In the genomic region with DNA sequence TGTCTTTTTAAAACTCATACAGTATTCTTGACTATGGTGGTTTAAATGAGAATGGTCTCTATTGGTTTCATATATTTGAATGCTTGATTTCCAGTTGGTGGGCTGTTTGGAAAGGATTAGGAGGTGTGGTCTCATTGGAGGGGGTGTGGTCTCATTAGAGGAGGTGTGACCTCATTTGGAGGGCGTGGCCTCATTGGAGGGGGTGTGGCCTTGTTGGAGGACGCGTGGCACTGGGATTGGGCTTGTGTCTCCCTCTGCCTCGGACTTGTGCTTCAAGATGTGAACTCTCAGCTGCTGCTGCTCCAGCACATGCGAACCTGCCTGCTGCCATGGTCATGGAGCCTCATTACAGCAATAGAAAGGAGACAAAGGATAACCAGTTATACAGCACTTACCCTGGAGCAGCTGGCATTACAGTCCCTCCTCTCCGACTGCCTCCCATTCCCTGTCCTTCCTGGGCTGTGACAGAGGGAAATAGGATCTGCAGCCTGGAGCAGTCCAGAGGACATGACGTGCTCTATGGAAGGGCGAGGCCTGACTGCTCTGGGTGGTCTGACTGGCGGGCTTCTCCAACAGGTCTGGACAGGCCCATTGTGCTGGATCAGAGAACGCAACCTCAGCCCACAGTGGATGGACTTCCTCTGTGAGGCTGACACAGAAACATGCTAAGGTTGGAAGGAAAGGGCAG, we compare ENCODE assay signal across 13 mouse cellular contexts. TPM values are rescaled to one million over a fixed set of nuclear protein-coding genes. Genes with fewer than 3 reads are reported as not detected.
DNase-seq lines count a peak whose midpoint lies in the region; ATAC-seq and TF ChIP-seq lines count a peak whose summit lies in the region.
"Had no signal": no experiment of that assay in that cellular context is flagged by ENCODE, and none has a peak within 500 bp of the region (broad histone marks: within the 10 kb centered on the region; RNA-seq: fewer than 3 reads in every experiment).

No protein-coding gene starts in this region.

- H3K9ac ChIP-seq in embryonic facial prominence, embryonic 11.5 days (replicated peaks; ENCODE audit: low read length): no peak overlapping the region
- no peak overlapping the region for H3K9ac ChIP-seq in hindbrain, postnatal 0 days (replicated peaks; ENCODE audit: low read length)
- H3K9ac ChIP-seq in hindbrain, embryonic 13.5 days: no peak overlapping the region
- H3K9ac ChIP-seq in midbrain, embryonic 13.5 days (replicated peaks): no peak overlapping the region
- no peak overlapping the region for H3K9ac ChIP-seq in midbrain, embryonic 14.5 days (replicated peaks; ENCODE audit: low read length)
- H3K9ac ChIP-seq: kidney, embryonic 15.5 days had no signal

- H3K9me3 ChIP-seq in embryonic facial prominence, embryonic 11.5 days (replicated peaks; ENCODE audit: control insufficient read depth, low read length): no peaks in the 10 kb centered on the region
- H3K9me3 ChIP-seq in embryonic facial prominence, embryonic 10.5 days: no peaks in the 10 kb centered on the region
- H3K9me3 ChIP-seq in hindbrain, postnatal 0 days (ENCODE audit: low read length): no peaks in the 10 kb centered on the region
- H3K9me3 ChIP-seq in hindbrain, embryonic 13.5 days: no peaks in the 10 kb centered on the region
- H3K9me3 ChIP-seq in midbrain, embryonic 13.5 days: no peaks in the 10 kb centered on the region
- no peaks in the 10 kb centered on the region for H3K9me3 ChIP-seq in midbrain, embryonic 14.5 days (ENCODE audit: control insufficient read depth, low read length)
- H3K9me3 ChIP-seq: kidney, embryonic 15.5 days had no signal

- H3K4me2 ChIP-seq in embryonic facial prominence, embryonic 11.5 days (ENCODE audit: low read depth, low read length): no peak overlapping the region
- no peak overlapping the region for H3K4me2 ChIP-seq in hindbrain, postnatal 0 days (ENCODE audit: low read depth, low read length)
- H3K4me2 ChIP-seq in hindbrain, embryonic 13.5 days: no peak overlapping the region
- H3K4me2 ChIP-seq in midbrain, embryonic 13.5 days (replicated peaks): no peak overlapping the region
- H3K4me2 ChIP-seq in midbrain, embryonic 14.5 days (ENCODE audit: low read length): no peak overlapping the region
- H3K4me2 ChIP-seq: kidney, embryonic 15.5 days had no signal

- DNase-seq in embryonic facial prominence, embryonic 11.5 days (ENCODE audit: low spot score): peak; percentile 17
- DNase-seq in embryonic facial prominence, embryonic 10.5 days (ENCODE audit: low spot score): no peak
- no peak for DNase-seq in hindbrain, postnatal 0 days (ENCODE audit: low spot score)
- DNase-seq in midbrain, embryonic 14.5 days: no peak
- DNase-seq in left cerebral cortex, adult 2 months (ENCODE audit: extremely low spot score in 1 of 2, low spot score in 2 of 2): no peak
- DNase-seq: cerebellum, postnatal 10 days; right cerebral cortex, postnatal 14 days; thymus, postnatal 36 days had no signal

- no peak for TF ChIP-seq CTCF in hindbrain, postnatal 0 days (IDR thresholded peaks at IDR 0.05; ENCODE audit: low read depth)
- no peak for TF ChIP-seq CTCF in left cerebral cortex, adult 2 months (IDR thresholded peaks at IDR 0.05)

- H3K36me3 ChIP-seq in embryonic facial prominence, embryonic 11.5 days (replicated peaks; ENCODE audit: control insufficient read depth, insufficient read depth, low read depth, low read length): no peaks in the 10 kb centered on the region
- H3K36me3 ChIP-seq in embryonic facial prominence, embryonic 10.5 days (replicated peaks): peaks cover 49% of the 10 kb centered on the region
- H3K36me3 ChIP-seq in hindbrain, postnatal 0 days (ENCODE audit: insufficient read depth, low read length): 0 out of 2 replicates have a peak, but pooled peaks cover 5% of the 10 kb centered on the region
- peaks cover 57% of the 10 kb centered on the region for H3K36me3 ChIP-seq in hindbrain, embryonic 13.5 days
- H3K36me3 ChIP-seq in midbrain, embryonic 13.5 days: peaks cover 62% of the 10 kb centered on the region
- H3K36me3 ChIP-seq in midbrain, embryonic 14.5 days (ENCODE audit: control insufficient read depth, insufficient read depth, low read length): peaks cover 57% of the 10 kb centered on the region

- no peak overlapping the region for H3K27ac ChIP-seq in embryonic facial prominence, embryonic 11.5 days (replicated peaks; ENCODE audit: low read depth, low read length)
- no peak overlapping the region for H3K27ac ChIP-seq in embryonic facial prominence, embryonic 10.5 days (replicated peaks)
- H3K27ac ChIP-seq in hindbrain, postnatal 0 days: no peak overlapping the region
- no peak overlapping the region for H3K27ac ChIP-seq in hindbrain, embryonic 13.5 days
- no peak overlapping the region for H3K27ac ChIP-seq in midbrain, embryonic 13.5 days
- H3K27ac ChIP-seq in midbrain, embryonic 14.5 days (replicated peaks; ENCODE audit: low read depth, low read length): no peak overlapping the region
- H3K27ac ChIP-seq in left cerebral cortex, adult 2 months: no peak overlapping the region
- H3K27ac ChIP-seq: kidney, embryonic 15.5 days had no signal

- H3K4me3 ChIP-seq in embryonic facial prominence, embryonic 11.5 days (ENCODE audit: low read depth, low read length): no peak overlapping the region
- H3K4me3 ChIP-seq in embryonic facial prominence, embryonic 10.5 days: no peak overlapping the region
- H3K4me3 ChIP-seq in hindbrain, postnatal 0 days (ENCODE audit: low read length): no peak overlapping the region
- H3K4me3 ChIP-seq in hindbrain, embryonic 13.5 days: no peak overlapping the region
- no peak overlapping the region for H3K4me3 ChIP-seq in midbrain, embryonic 13.5 days (replicated peaks)
- H3K4me3 ChIP-seq in midbrain, embryonic 14.5 days (replicated peaks; ENCODE audit: low read depth, low read length): no peak overlapping the region
- no peak overlapping the region for H3K4me3 ChIP-seq in left cerebral cortex, adult 2 months
- H3K4me3 ChIP-seq: kidney, embryonic 15.5 days had no signal

- intact Hi-C loops in left cerebral cortex, adult 2 months (cut with DNase I): no loop called here

- peak; percentile 42; the same call in 1 of the 2 replicates for ATAC-seq in embryonic facial prominence, embryonic 11.5 days (replicated peaks; ENCODE audit: insufficient number of reproducible peaks, low FRiP score, low TSS enrichment, low read depth)
- ATAC-seq in hindbrain, postnatal 0 days: peak; percentile 73
- ATAC-seq in hindbrain, embryonic 13.5 days (ENCODE audit: low FRiP score): no peak
- ATAC-seq in midbrain, embryonic 13.5 days: peak; percentile 60; the same call in 1 of the 2 replicates
- ATAC-seq in midbrain, embryonic 14.5 days (ENCODE audit: low FRiP score, low TSS enrichment): no peak
- ATAC-seq in megakaryocyte progenitor cell, adult 5-6 weeks (replicated peaks; ENCODE audit: poor library complexity): 0 out of 2 replicates have a peak, but pooled peaks have one; percentile 43

- H3K4me1 ChIP-seq in embryonic facial prominence, embryonic 11.5 days (ENCODE audit: control insufficient read depth, insufficient read depth, low read length): no peaks in the 10 kb centered on the region
- H3K4me1 ChIP-seq in embryonic facial prominence, embryonic 10.5 days: no peaks in the 10 kb centered on the region
- no peaks in the 10 kb centered on the region for H3K4me1 ChIP-seq in hindbrain, postnatal 0 days (ENCODE audit: insufficient read depth, low read length)
- no peaks in the 10 kb centered on the region for H3K4me1 ChIP-seq in hindbrain, embryonic 13.5 days (replicated peaks)
- H3K4me1 ChIP-seq in midbrain, embryonic 13.5 days (replicated peaks): no peaks in the 10 kb centered on the region
- H3K4me1 ChIP-seq in midbrain, embryonic 14.5 days (ENCODE audit: control insufficient read depth, insufficient read depth, low read length): no peaks in the 10 kb centered on the region

- WGBS in embryonic facial prominence, embryonic 11.5 days: 62% methylated on average over 10 of the region's 10 CpGs
- 59% methylated on average over 10 of the region's 10 CpGs for WGBS in embryonic facial prominence, embryonic 10.5 days
- 69% methylated on average over 10 of the region's 10 CpGs for WGBS in hindbrain, postnatal 0 days
- 72% methylated on average over 10 of the region's 10 CpGs for WGBS in hindbrain, embryonic 13.5 days
- WGBS in midbrain, embryonic 13.5 days: 67% methylated on average over 10 of the region's 10 CpGs
- WGBS in midbrain, embryonic 14.5 days: 66% methylated on average over 10 of the region's 10 CpGs

- H3K27me3 ChIP-seq in embryonic facial prominence, embryonic 11.5 days (ENCODE audit: control insufficient read depth, insufficient read depth, low read length): no peaks in the 10 kb centered on the region
- H3K27me3 ChIP-seq in embryonic facial prominence, embryonic 10.5 days (replicated peaks; ENCODE audit: low read depth, poor library complexity, severe bottlenecking): no peaks in the 10 kb centered on the region
- H3K27me3 ChIP-seq in hindbrain, postnatal 0 days (ENCODE audit: insufficient read depth, low read length): no peaks in the 10 kb centered on the region
- H3K27me3 ChIP-seq in hindbrain, embryonic 13.5 days: no peaks in the 10 kb centered on the region
- H3K27me3 ChIP-seq in midbrain, embryonic 13.5 days: no peaks in the 10 kb centered on the region
- no peaks in the 10 kb centered on the region for H3K27me3 ChIP-seq in midbrain, embryonic 14.5 days (ENCODE audit: control insufficient read depth, insufficient read depth, low read length)
- H3K27me3 ChIP-seq: kidney, embryonic 15.5 days had no signal

RNA-seq across cellular contexts. Expression of a gene that starts 28.2 kb away (rescaled TPM):
- 24.3 and 24.7 TPM in 2 replicates for polyA plus RNA-seq in embryonic facial prominence, embryonic 11.5 days (2014; fragmentation: Nextera tagmentation; extraction: Ambion mirVana)
- polyA plus RNA-seq in embryonic facial prominence, embryonic 10.5 days (2016; fragmentation: Nextera tagmentation; extraction: Ambion mirVana): 25.1 and 25.2 TPM in 2 replicates
- 83.9 and 92.9 TPM in 2 replicates for total RNA-seq in hindbrain, postnatal 0 days (2014; rRNA removed)
- 41.8 and 44.6 TPM in 2 replicates for polyA plus RNA-seq in hindbrain, postnatal 0 days (2015; fragmentation: Nextera tagmentation; extraction: Ambion mirVana)
- polyA plus RNA-seq in hindbrain, embryonic 13.5 days (2015; fragmentation: Nextera tagmentation; extraction: Ambion mirVana): 73.7 and 82.8 TPM in 2 replicates
- 70.9 and 73.1 TPM in 2 replicates for polyA plus RNA-seq in midbrain, embryonic 13.5 days (2015; fragmentation: Nextera tagmentation; extraction: Ambion mirVana)
- 76.3 and 79.2 TPM in 2 replicates for polyA plus RNA-seq in midbrain, embryonic 14.5 days (2014; fragmentation: Nextera tagmentation; extraction: Ambion mirVana)
- total RNA-seq in megakaryocyte progenitor cell, adult 5-6 weeks (2015): 0.27 TPM in 1 of 2 replicates, not detected in the other
- 0.12 and 0.51 TPM in 2 replicates for total RNA-seq in megakaryocyte progenitor cell, adult 5-6 weeks (2017)
- 10 to 100 TPM; 69.9 to 74.0 TPM for total RNA-seq in left cerebral cortex, adult 2 months (2021)
- total RNA-seq: neutrophil, adult 5-6 weeks had no signal

Comparison
In these comparisons a context has a peak if more than half of its experiments do, and no peak if none do; other contexts are left out.
1. ATAC-seq: peak in embryonic facial prominence, embryonic 11.5 days (single experiment), hindbrain, postnatal 0 days (single experiment), midbrain, embryonic 13.5 days (single experiment) and megakaryocyte progenitor cell, adult 5-6 weeks (single experiment); none in hindbrain, embryonic 13.5 days (single experiment) and midbrain, embryonic 14.5 days (single experiment).